Mouse (Mus musculus): ENCODE data around the gene Itsn2.

GRCm38 (mm10) chr12:4593166-4593929 lies 910 bp downstream of the Itsn2 start:
- no peak for TF ChIP-seq POLR2A (IDR thresholded peaks at IDR 0.05; ENCODE audit: extremely low read depth, insufficient read depth, low read length)
- TF ChIP-seq CTCF (IDR thresholded peaks at IDR 0.05; ENCODE audit: extremely low read depth, insufficient read depth, low read length), result no peak
